Mouse (Mus musculus) gonadal fat pad, adult 2 months (tissue): ENCODE data around the gene Ms4a3. TPM values are rescaled to one million over a fixed set of nuclear protein-coding genes. Genes with fewer than 3 reads are reported as not detected.

Experiments
- DNase-seq: peaks from one replicate; pipeline ENCODE4 v3.0.0-alpha.2; 2012; ENCODE audit warnings: low read depth
- polyA plus RNA-seq: library from polyadenylated mRNA; depleted of rRNA; stranded (reverse); fragments of >200 nt; gene quantifications from 2 replicates; pipeline ENCODE4 v1.2.3, GENCODE M21; 2012; rRNA removed

Ms4a3 gene
- polyA plus RNA-seq, 1 experiment, result not detected

DNA sequence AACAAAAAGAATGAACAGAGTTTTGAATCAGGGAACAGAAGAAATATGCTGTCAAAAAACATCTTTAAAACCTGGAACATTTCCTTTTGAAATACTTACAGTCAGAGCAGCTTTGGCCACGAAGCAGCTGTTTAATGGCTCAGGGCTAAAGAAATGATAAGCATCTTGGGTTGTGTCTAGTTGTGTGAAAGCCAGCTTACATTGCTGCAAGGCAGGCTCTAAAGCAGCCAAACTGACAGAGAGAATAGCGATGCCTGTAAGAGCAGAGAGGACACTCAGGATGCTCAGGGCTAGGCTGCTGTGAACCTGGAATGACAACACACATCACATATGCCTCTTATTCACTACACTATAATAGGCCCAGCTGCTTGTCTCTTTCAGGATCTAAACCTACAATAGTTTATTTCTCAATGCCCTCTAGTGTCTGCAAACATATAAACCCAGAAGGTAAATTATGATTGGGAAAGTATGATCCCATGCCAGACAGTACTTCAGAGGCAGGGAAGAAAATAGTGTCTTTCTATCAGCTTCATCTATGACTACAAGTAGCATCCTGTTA lies 50.7 kb downstream of the Ms4a3 start:
- DNase-seq, result no peak

DNA sequence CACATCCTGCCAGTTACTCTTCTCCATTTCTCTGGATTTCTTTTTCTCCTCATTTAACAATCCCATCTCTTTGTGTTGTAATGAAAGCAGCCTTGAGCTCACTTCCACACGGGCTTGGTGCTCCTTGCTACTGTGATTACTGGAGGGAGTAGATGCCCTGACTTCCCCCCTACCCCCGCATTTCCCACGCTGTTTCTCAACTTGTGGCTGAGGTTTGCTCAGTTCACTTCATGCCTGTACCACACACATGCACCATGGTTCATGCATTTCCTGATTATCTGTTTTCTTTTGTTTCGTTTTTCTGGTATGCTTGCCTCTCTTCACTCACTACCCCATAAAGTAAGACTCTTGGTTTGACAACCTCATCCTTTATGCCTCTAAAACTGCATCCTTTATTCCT lies 51.4 kb downstream of the Ms4a3 start:
- DNase-seq, result no peak

Other genes with a start within 250 kb of the Ms4a3 start
- gene Ms4a4c, start 236.1 kb downstream of the Ms4a3 start, polyA plus RNA-seq, result 0.51 and 1.3 TPM in 2 replicates
- gene Ms4a4b, start 197.3 kb downstream of the Ms4a3 start, polyA plus RNA-seq, result 1.7 and 1.8 TPM in 2 replicates
- 5.4 and 6.0 TPM in 2 replicates for gene Ms4a6c, start 171.5 kb downstream of the Ms4a3 start, polyA plus RNA-seq
- gene Gm8369, start 154.9 kb downstream of the Ms4a3 start, polyA plus RNA-seq, result 0.18 and 0.34 TPM in 2 replicates
- gene Ms4a6b, start 124.3 kb downstream of the Ms4a3 start, polyA plus RNA-seq, result 6.3 and 7.7 TPM in 2 replicates
- 14.1 and 14.6 TPM in 2 replicates for gene Ms4a4d, start 104.0 kb downstream of the Ms4a3 start, polyA plus RNA-seq
- gene Ms4a6d, start 36.0 kb downstream of the Ms4a3 start, polyA plus RNA-seq, result 3.0 and 6.3 TPM in 2 replicates
- gene Ms4a2, start 17.1 kb downstream of the Ms4a3 start, polyA plus RNA-seq, result not detected in 2 replicates
- not detected in 2 replicates for gene Oosp2, start 19.7 kb upstream of the Ms4a3 start, polyA plus RNA-seq
- not detected in 2 replicates for gene Oosp1, start 50.3 kb upstream of the Ms4a3 start, polyA plus RNA-seq
- gene Oosp3, start 56.2 kb upstream of the Ms4a3 start, polyA plus RNA-seq, result not detected in 2 replicates
- not detected in 2 replicates for gene Gif, start 106.7 kb upstream of the Ms4a3 start, polyA plus RNA-seq
- gene Mrpl16, start 129.5 kb upstream of the Ms4a3 start, polyA plus RNA-seq, result 16.9 and 17.4 TPM in 2 replicates
- gene Stx3, start 178.6 kb upstream of the Ms4a3 start, polyA plus RNA-seq, result 11.5 and 15.0 TPM in 2 replicates
- not detected in 2 replicates for gene Olfr1417, start 198.4 kb upstream of the Ms4a3 start, polyA plus RNA-seq
- gene Olfr1418, start 220.2 kb upstream of the Ms4a3 start, polyA plus RNA-seq, result not detected in 2 replicates
- gene Olfr1419, start 234.3 kb upstream of the Ms4a3 start, polyA plus RNA-seq, result not detected in 2 replicates
- not detected in 2 replicates for gene Olfr1420, start 245.7 kb upstream of the Ms4a3 start, polyA plus RNA-seq